Mouse (Mus musculus): ENCODE results near the gene 0610040J01Rik.

DNA sequence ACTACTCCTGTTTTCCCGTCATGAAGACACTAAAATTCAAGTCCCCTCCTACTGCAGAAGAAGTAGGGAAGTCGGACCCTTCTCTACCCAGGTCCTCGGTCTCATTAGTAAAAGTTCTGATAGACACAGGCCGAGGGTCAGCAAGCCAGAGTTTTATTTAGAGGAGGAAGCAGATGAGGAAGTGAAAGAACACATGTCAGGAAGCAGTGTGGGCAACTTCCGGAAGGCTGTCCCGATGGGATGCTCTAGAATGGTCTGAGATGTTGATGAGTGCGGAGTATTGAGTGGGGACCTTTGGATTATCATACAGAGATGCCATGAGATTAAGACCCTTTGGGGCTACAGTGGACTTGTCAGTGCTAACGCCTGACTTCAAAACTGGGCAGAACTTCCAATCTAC lies 46.7 kb downstream of the 0610040J01Rik start:
- TF ChIP-seq CTCF (IDR thresholded peaks at IDR 0.05; ENCODE audit: control insufficient read depth, insufficient read depth, insufficient replicate concordance, low read depth, low read length) (no peak), POLR2A (IDR thresholded peaks at IDR 0.05; ENCODE audit: control insufficient read depth, low read depth, low read length) (no peak)
